Mouse (Mus musculus) thymus, adult 2 months (tissue): ENCODE results near the gene Gif.

Experiments used
- CTCF ChIP-seq: fragments of 200-500 bp; IDR thresholded peaks from 2 replicates; pipeline ENCODE4 v1.5.1; 2012; ENCODE audit warnings: mild to moderate bottlenecking, control low read depth, low read length, moderate library complexity, borderline replicate concordance; ENCODE audit not compliant: control insufficient read depth, poor library complexity, insufficient read depth; ENCODE audit errors: extremely low read depth
- POLR2A ChIP-seq: fragments of 200-500 bp; IDR thresholded peaks from 2 replicates; pipeline ENCODE4 v1.6.1; 2012; ENCODE audit warnings: mild to moderate bottlenecking, low read length, control low read depth, moderate library complexity; ENCODE audit not compliant: control insufficient read depth, poor library complexity, insufficient read depth; ENCODE audit errors: extremely low read depth

DNA sequence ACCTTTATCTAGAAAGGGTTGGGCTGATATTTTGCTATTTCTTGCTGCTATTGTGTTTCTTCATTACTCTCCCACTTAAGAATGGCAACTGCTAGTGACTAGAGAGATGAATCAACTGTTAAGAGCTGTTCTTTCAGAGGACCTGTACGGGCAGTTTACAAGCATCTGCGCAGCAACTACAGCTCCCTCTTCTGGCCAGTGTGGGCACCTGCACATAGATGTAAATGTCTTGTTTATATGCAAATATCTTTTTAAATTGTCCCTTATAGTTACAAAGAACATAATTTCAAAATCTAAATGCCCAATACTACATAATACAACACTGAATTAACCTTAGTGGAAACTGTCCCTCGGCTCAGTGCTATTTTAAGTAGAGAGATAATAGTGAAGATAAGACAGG is 20.8 kb downstream of the Gif start:
- TF ChIP-seq POLR2A (no peak), CTCF (no peak)
